Mouse (Mus musculus) bone marrow, adult 2 months (tissue): ENCODE results near the gene Smarca4.

Experiments used
- CTCF ChIP-seq: fragments of 200-500 bp; IDR thresholded peaks from 2 replicates; pipeline ENCODE4 v1.5.1; 2011; ENCODE audit warnings: low read length, control low read depth; ENCODE audit not compliant: control insufficient read depth, insufficient read depth
- POLR2A ChIP-seq: fragments of 200-500 bp; IDR thresholded peaks from 2 replicates; pipeline ENCODE4 v1.6.1; 2011; ENCODE audit warnings: low read depth, mild to moderate bottlenecking, control low read depth, low read length, borderline replicate concordance; ENCODE audit not compliant: control insufficient read depth

DNA sequence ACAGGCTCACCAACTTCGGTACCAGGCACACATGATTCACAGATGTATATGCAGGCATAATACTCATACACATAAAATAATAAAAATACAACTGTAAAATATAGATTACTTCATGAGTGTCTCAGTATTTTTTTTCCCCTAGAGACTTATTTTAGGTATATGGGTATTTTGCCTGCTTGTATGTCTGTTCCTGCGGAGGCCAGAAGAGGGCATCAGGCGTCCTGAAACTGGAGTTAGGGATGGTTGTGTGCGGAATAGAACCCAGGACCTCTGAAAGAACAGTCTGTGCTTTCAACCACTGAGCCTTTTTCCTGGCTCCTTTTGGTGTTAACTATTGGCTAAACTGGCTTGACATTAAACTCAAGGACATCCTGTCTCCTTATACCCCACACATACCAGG lies 66.9 kb downstream of the Smarca4 start:
- TF ChIP-seq CTCF (no peak), POLR2A (no peak)
